Mouse (Mus musculus) myocyte (in vitro differentiated cells): ENCODE measurements around the gene Lyzl4.
A peak's percentile ranks its signal among the peaks of the same experiment; 100 is the strongest.

Experiments
- MAX ChIP-seq: IDR thresholded peaks from one replicate; pipeline ENCODE4 v1.6.1; 2011; ENCODE audit warnings: low read depth, mild to moderate bottlenecking, control low read depth
- TCF3 ChIP-seq: IDR thresholded peaks from one replicate; pipeline ENCODE4 v1.6.1; 2011; ENCODE audit warnings: low read depth, control low read depth; ENCODE audit not compliant: insufficient read length

- no peak for TF ChIP-seq MAX
- peak; percentile 80 for TF ChIP-seq TCF3
These were observed 100.4 kb downstream of the Lyzl4 start for GRCm38 (mm10) chr9:121541530-121541929.
